9 mouse cellular contexts compared by ENCODE assay signal in genomic region chr11:61619791-61620241, GRCm38 (mm10). TPM values are rescaled to one million over a fixed set of nuclear protein-coding genes. Genes with fewer than 3 reads are reported as not detected.
A peak's percentile ranks its signal among the peaks of the same experiment; 100 is the strongest.
DNase-seq lines count a peak whose midpoint lies in the region; ATAC-seq and TF ChIP-seq lines count a peak whose summit lies in the region.
"Had no signal": no experiment of that assay in that cellular context is flagged by ENCODE, and none has a peak within 500 bp of the region (broad histone marks: within the 10 kb centered on the region; RNA-seq: fewer than 3 reads in every experiment).

No protein-coding gene starts in this region.

- peak overlapping the region; percentile 92 for H3K27ac ChIP-seq in gastrocnemius, adult 2 months
- peak overlapping the region; percentile 14; the same call in 1 of the 2 replicates for H3K27ac ChIP-seq in hindbrain, embryonic 16.5 days (ENCODE audit: low read depth, low read length)
- 0 out of 2 replicates have a peak overlapping the region, but pooled peaks have one; percentile 21 for H3K27ac ChIP-seq in stomach, embryonic 14.5 days (ENCODE audit: low read length)
- H3K27ac ChIP-seq: macrophage had no signal

- no peaks in the 10 kb centered on the region for H3K9me3 ChIP-seq in hindbrain, embryonic 16.5 days (ENCODE audit: control insufficient read depth, low read length)
- no peaks in the 10 kb centered on the region for H3K9me3 ChIP-seq in stomach, embryonic 14.5 days (ENCODE audit: control insufficient read depth, low read depth, low read length)

- H3K27me3 ChIP-seq in hindbrain, embryonic 16.5 days (replicated peaks; ENCODE audit: control insufficient read depth, insufficient read depth, low read length): no peaks in the 10 kb centered on the region
- H3K27me3 ChIP-seq in stomach, embryonic 14.5 days (ENCODE audit: control insufficient read depth, insufficient read depth, low read length): no peaks in the 10 kb centered on the region

- peaks cover 16% of the 10 kb centered on the region for H3K4me1 ChIP-seq in hindbrain, embryonic 16.5 days (ENCODE audit: control insufficient read depth, insufficient read depth, low read depth, low read length)
- peaks cover 12% of the 10 kb centered on the region; the same call in 1 of the 2 replicates for H3K4me1 ChIP-seq in stomach, embryonic 14.5 days (ENCODE audit: control insufficient read depth, insufficient read depth, low read length)

- DNase-seq in ZHBTc4 (ENCODE audit: low read depth, low spot score): peak; percentile 84
- peak; percentile 90 to 91 for DNase-seq in cerebellum, postnatal 10 days
- peak; percentile 88 for DNase-seq in gastrocnemius, adult 2 months
- DNase-seq in left cerebral cortex, postnatal 10 days (ENCODE audit: extremely low spot score in 1 of 2, low spot score in 2 of 2): peak; percentile 49 to 88
- peak; percentile 60 for DNase-seq in mesoderm, embryonic 11.5 days (ENCODE audit: low read depth, low spot score)

- H3K9ac ChIP-seq in hindbrain, embryonic 16.5 days (ENCODE audit: low read depth, low read length): peak overlapping the region; percentile 60
- H3K9ac ChIP-seq in stomach, embryonic 14.5 days (replicated peaks; ENCODE audit: low read depth, low read length): no peak overlapping the region; the same call in 1 of the 2 replicates

- peak overlapping the region; percentile 65 for H3K4me3 ChIP-seq in gastrocnemius, adult 2 months
- peak overlapping the region; percentile 44 for H3K4me3 ChIP-seq in hindbrain, embryonic 16.5 days (ENCODE audit: low read length)
- H3K4me3 ChIP-seq in stomach, embryonic 14.5 days (ENCODE audit: low read depth, low read length): peak overlapping the region; percentile 27

- 3% methylated on average over 16 of the region's 17 CpGs for WGBS in hindbrain, embryonic 16.5 days
- WGBS in stomach, embryonic 14.5 days: 1% methylated on average over 17 of the region's 17 CpGs

- intact Hi-C loops in gastrocnemius, adult 2 months (cut with DNase I): loop anchor here (5.0 kb wide), 4 partner anchors 43 to 203 kb away; partner anchors contain the start of gene Epn2
- intact Hi-C loops in left cerebral cortex, postnatal 10 days (cut with DNase I): loop anchor here (5.0 to 10.0 kb wide), 4 partner anchors 43 to 435 kb away; partner anchors contain the start of genes B9d1 and Epn2

- H3K4me2 ChIP-seq in hindbrain, embryonic 16.5 days (ENCODE audit: low read length): peak overlapping the region; percentile 85
- H3K4me2 ChIP-seq in stomach, embryonic 14.5 days (replicated peaks; ENCODE audit: low read depth, low read length): peak overlapping the region; percentile 61

- no peaks in the 10 kb centered on the region for H3K36me3 ChIP-seq in hindbrain, embryonic 16.5 days (ENCODE audit: control insufficient read depth, insufficient read depth, low read length)
- no peaks in the 10 kb centered on the region for H3K36me3 ChIP-seq in stomach, embryonic 14.5 days (ENCODE audit: control insufficient read depth, insufficient read depth, low read length)

- peak; percentile 69 for TF ChIP-seq CTCF in gastrocnemius, adult 2 months (IDR thresholded peaks at IDR 0.05)

- peak; percentile 66 for ATAC-seq in hindbrain, embryonic 16.5 days
- ATAC-seq in stomach, embryonic 14.5 days (ENCODE audit: insufficient number of reproducible peaks, insufficient read depth, low FRiP score, low read depth): peak; percentile 39; the same call in 1 of the 2 replicates
- ATAC-seq in inflammation-experienced regulatory T-cells, adult 6 months: no peak

RNA-seq across cellular contexts. Expression of gene Grap, which starts 33.2 kb away (rescaled TPM):
- 1 to 10 TPM; 3.2 to 3.3 TPM for total RNA-seq in gastrocnemius, adult 2 months (2021)
- polyA plus RNA-seq in hindbrain, embryonic 16.5 days (2015; fragmentation: Nextera tagmentation; extraction: Ambion mirVana): 12.0 and 12.1 TPM in 2 replicates
- 1 to 10 TPM; 6.9 to 7.3 TPM for total RNA-seq in left cerebral cortex, postnatal 10 days (2021)
- 4.8 and 7.1 TPM in 2 replicates for polyA plus RNA-seq in stomach, embryonic 14.5 days (2014; fragmentation: Nextera tagmentation; extraction: Ambion mirVana)
- 100 to 1,000 TPM; 180 to 210 (median 192) TPM for polyA plus RNA-seq in inflammation-experienced regulatory T-cells, adult 6 months (2017; shearing (Covaris generic))

RNA-seq across cellular contexts. Expression of gene Epn2, which starts 40.3 kb away (rescaled TPM):
- 10 to 100 TPM; 19.7 to 24.7 TPM for total RNA-seq in gastrocnemius, adult 2 months (2021)
- polyA plus RNA-seq in hindbrain, embryonic 16.5 days (2015; fragmentation: Nextera tagmentation; extraction: Ambion mirVana): 66.9 and 70.5 TPM in 2 replicates
- 10 to 100 TPM; 97.6 to 99.1 TPM for total RNA-seq in left cerebral cortex, postnatal 10 days (2021)
- polyA plus RNA-seq in stomach, embryonic 14.5 days (2014; fragmentation: Nextera tagmentation; extraction: Ambion mirVana): 28.7 and 32.6 TPM in 2 replicates
- under 1 TPM; 0.19 to 0.77 (median 0.30) TPM for polyA plus RNA-seq in inflammation-experienced regulatory T-cells, adult 6 months (2017; shearing (Covaris generic))

Comparison
In these comparisons a context has a peak if more than half of its experiments do, and no peak if none do; other contexts are left out.
1. H3K27ac ChIP-seq: peak in every context shown above with its lines; median percentile 92 in gastrocnemius, adult 2 months; 21 in stomach, embryonic 14.5 days; 14 in hindbrain, embryonic 16.5 days.
2. RNA of gene Grap, which starts 33.2 kb away (polyA plus RNA-seq): 180 to 210 TPM in inflammation-experienced regulatory T-cells, adult 6 months; 12.0 to 12.1 TPM in hindbrain, embryonic 16.5 days and 4.8 to 7.1 TPM in stomach, embryonic 14.5 days; every median in the first group is over 10 times any median in the second.
3. RNA of gene Epn2, which starts 40.3 kb away (polyA plus RNA-seq): 66.9 to 70.5 TPM in hindbrain, embryonic 16.5 days and 28.7 to 32.6 TPM in stomach, embryonic 14.5 days; 0.19 to 0.77 TPM in inflammation-experienced regulatory T-cells, adult 6 months; every median in the first group is over 10 times any median in the second.
4. Peak in every context shown above with its lines, with median percentiles within 50 percentile points of each other: DNase-seq and H3K4me3 ChIP-seq.